In the genomic region with DNA sequence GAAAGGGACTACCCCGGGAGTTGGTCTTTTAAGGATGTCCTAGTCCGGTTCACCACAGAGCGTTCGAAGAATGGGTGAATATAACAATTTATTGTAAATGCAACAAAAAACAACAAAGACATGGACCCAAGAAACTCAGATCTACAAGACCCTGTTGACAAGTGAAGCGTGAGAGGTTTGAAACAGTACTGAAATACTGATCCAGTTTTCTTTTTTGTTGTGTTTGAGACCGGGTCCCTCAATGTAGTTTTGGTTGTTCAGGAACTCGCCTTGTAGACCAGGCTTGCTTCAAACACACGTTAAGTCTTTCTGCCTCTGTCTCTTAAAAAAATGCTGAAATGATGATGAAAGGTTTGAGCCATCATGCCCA, we compare ENCODE assay signal across 8 mouse cellular contexts. TPM values are rescaled to one million over a fixed set of nuclear protein-coding genes. Genes with fewer than 3 reads are reported as not detected.
A peak's percentile ranks its signal among the peaks of the same experiment; 100 is the strongest.
DNase-seq lines count a peak whose midpoint lies in the region; ATAC-seq lines count a peak whose summit lies in the region.

No protein-coding gene starts in this region.

- WGBS in kidney, embryonic 14.5 days = 21% methylated on average over 8 of the region's 8 CpGs
- WGBS in hindbrain, embryonic 13.5 days = 26% methylated on average over 8 of the region's 8 CpGs
- WGBS in midbrain, embryonic 14.5 days = 29% methylated on average over 8 of the region's 8 CpGs

- peaks cover 39% of the 10 kb centered on the region for H3K36me3 ChIP-seq in kidney, embryonic 14.5 days (ENCODE audit: control insufficient read depth, insufficient read depth, low read length)
- peaks cover 35% of the 10 kb centered on the region for H3K36me3 ChIP-seq in hindbrain, embryonic 13.5 days
- H3K36me3 ChIP-seq in midbrain, embryonic 14.5 days (ENCODE audit: control insufficient read depth, insufficient read depth, low read length) = peaks cover 40% of the 10 kb centered on the region

- no peak for DNase-seq in kidney, adult 11 months
- peak; percentile 11 for DNase-seq in adipocyte (ENCODE audit: low spot score)
- DNase-seq in midbrain, embryonic 14.5 days = peak; percentile 39
- no peak for DNase-seq in adrenal gland, adult 8-10 months
- no peak for DNase-seq in natural killer cell, adult 2 months (ENCODE audit: low spot score in 2 of 2)
- DNase-seq in retina, postnatal 1 day = no peak

- no peaks in the 10 kb centered on the region for H3K27me3 ChIP-seq in kidney, embryonic 14.5 days (ENCODE audit: control insufficient read depth, insufficient read depth, low read length)
- H3K27me3 ChIP-seq in hindbrain, embryonic 13.5 days = no peaks in the 10 kb centered on the region
- H3K27me3 ChIP-seq in midbrain, embryonic 14.5 days (ENCODE audit: control insufficient read depth, insufficient read depth, low read length) = no peaks in the 10 kb centered on the region

- peaks cover 3% of the 10 kb centered on the region; the same call in 1 of the 2 replicates for H3K4me1 ChIP-seq in kidney, embryonic 14.5 days (ENCODE audit: control insufficient read depth, insufficient read depth, low read length)
- peaks cover 21% of the 10 kb centered on the region for H3K4me1 ChIP-seq in hindbrain, embryonic 13.5 days (replicated peaks)
- H3K4me1 ChIP-seq in midbrain, embryonic 14.5 days (ENCODE audit: control insufficient read depth, insufficient read depth, low read length) = peaks cover 12% of the 10 kb centered on the region

- H3K9me3 ChIP-seq in kidney, embryonic 14.5 days (ENCODE audit: control insufficient read depth, low read length) = no peaks in the 10 kb centered on the region
- no peaks in the 10 kb centered on the region for H3K9me3 ChIP-seq in hindbrain, embryonic 13.5 days
- no peaks in the 10 kb centered on the region for H3K9me3 ChIP-seq in midbrain, embryonic 14.5 days (ENCODE audit: control insufficient read depth, low read length)

- H3K4me2 ChIP-seq in kidney, embryonic 14.5 days (replicated peaks; ENCODE audit: low read depth, low read length) = peak overlapping the region; percentile 77
- peak overlapping the region; percentile 75 for H3K4me2 ChIP-seq in hindbrain, embryonic 13.5 days
- H3K4me2 ChIP-seq in midbrain, embryonic 14.5 days (ENCODE audit: low read length) = peak overlapping the region; percentile 60

- H3K27ac ChIP-seq in kidney, embryonic 14.5 days (ENCODE audit: low read depth, low read length) = no peak overlapping the region
- H3K27ac ChIP-seq in hindbrain, embryonic 13.5 days = peak overlapping the region; percentile 76
- peak overlapping the region; percentile 60 for H3K27ac ChIP-seq in midbrain, embryonic 14.5 days (replicated peaks; ENCODE audit: low read depth, low read length)

- peak overlapping the region; percentile 95 for H3K9ac ChIP-seq in kidney, embryonic 14.5 days (ENCODE audit: low read depth, low read length)
- peak overlapping the region; percentile 97 for H3K9ac ChIP-seq in hindbrain, embryonic 13.5 days
- H3K9ac ChIP-seq in midbrain, embryonic 14.5 days (replicated peaks; ENCODE audit: low read length) = peak overlapping the region; percentile 91

- peak overlapping the region; percentile 95 for H3K4me3 ChIP-seq in kidney, embryonic 14.5 days (ENCODE audit: low read length)
- peak overlapping the region; percentile 90 for H3K4me3 ChIP-seq in hindbrain, embryonic 13.5 days
- H3K4me3 ChIP-seq in midbrain, embryonic 14.5 days (replicated peaks; ENCODE audit: low read depth, low read length) = peak overlapping the region; percentile 82

- ATAC-seq in kidney, embryonic 14.5 days (ENCODE audit: low FRiP score, low TSS enrichment) = no peak
- ATAC-seq in hindbrain, embryonic 13.5 days (ENCODE audit: low FRiP score) = no peak
- no peak for ATAC-seq in midbrain, embryonic 14.5 days (ENCODE audit: low FRiP score, low TSS enrichment)

RNA-seq across cellular contexts. Expression of a gene that starts 0.7 kb away (rescaled TPM):
- 954 and 1,227 TPM in 2 replicates for polyA plus RNA-seq in kidney, embryonic 14.5 days (2014; fragmentation: Nextera tagmentation; extraction: Ambion mirVana)
- 563 and 564 TPM in 2 replicates for polyA plus RNA-seq in hindbrain, embryonic 13.5 days (2015; fragmentation: Nextera tagmentation; extraction: Ambion mirVana)
- 533 and 622 TPM in 2 replicates for polyA plus RNA-seq in midbrain, embryonic 14.5 days (2014; fragmentation: Nextera tagmentation; extraction: Ambion mirVana)
- 100 to 1,000 TPM; 356 to 474 (median 418) TPM for total RNA-seq in adrenal gland, adult 8-10 months (2022)

RNA-seq across cellular contexts. Expression of a gene that starts 26.5 kb away (rescaled TPM):
- polyA plus RNA-seq in kidney, embryonic 14.5 days (2014; fragmentation: Nextera tagmentation; extraction: Ambion mirVana) = 7.2 and 8.0 TPM in 2 replicates
- 6.5 and 6.8 TPM in 2 replicates for polyA plus RNA-seq in hindbrain, embryonic 13.5 days (2015; fragmentation: Nextera tagmentation; extraction: Ambion mirVana)
- polyA plus RNA-seq in midbrain, embryonic 14.5 days (2014; fragmentation: Nextera tagmentation; extraction: Ambion mirVana) = 7.0 and 8.6 TPM in 2 replicates
- 10 to 100 TPM; 13.4 to 34.3 (median 26.8) TPM for total RNA-seq in adrenal gland, adult 8-10 months (2022)

Comparison
In these comparisons a context has a peak if more than half of its experiments do, and no peak if none do; other contexts are left out.
1. DNase-seq: peak in adipocyte (single experiment) and midbrain, embryonic 14.5 days (single experiment); none in kidney, adult 11 months (single experiment), adrenal gland, adult 8-10 months (single experiment), natural killer cell, adult 2 months (0 of 2) and retina, postnatal 1 day (single experiment).
2. Peak in every context shown above with its lines, with median percentiles within 50 percentile points of each other: H3K4me2 ChIP-seq, H3K4me3 ChIP-seq and H3K9ac ChIP-seq.